Mouse (Mus musculus) layer of hippocampus, postnatal 10 days (tissue): Measurements from ENCODE around the gene Vmn2r8. TPM values are rescaled to one million over a fixed set of nuclear protein-coding genes. Genes with fewer than 3 reads are reported as not detected.
"Not testable (repeated sequence)": the region's sequence is repeated elsewhere in the genome, so short reads cannot be mapped to it uniquely, and the experiment has no call there.

Source experiments
- DNase-seq, 2 experiments: peaks; one replicate each; pipeline ENCODE4 v3.0.0; 2021; ENCODE audit warnings: low spot score in 2 of 2
- long read RNA-seq: library from polyadenylated mRNA; stranded (forward); transcript quantifications from one replicate; pipeline ENCODE4 v2.0.0, GENCODE M21; 2023
- total RNA-seq, 2 experiments: library from RNA; stranded (reverse); gene quantifications; 2 replicates each; pipeline ENCODE4 v1.2.3; 2021

Vmn2r8 gene
- total RNA-seq, result not detected
- long read RNA-seq, result 0 reads

DNA sequence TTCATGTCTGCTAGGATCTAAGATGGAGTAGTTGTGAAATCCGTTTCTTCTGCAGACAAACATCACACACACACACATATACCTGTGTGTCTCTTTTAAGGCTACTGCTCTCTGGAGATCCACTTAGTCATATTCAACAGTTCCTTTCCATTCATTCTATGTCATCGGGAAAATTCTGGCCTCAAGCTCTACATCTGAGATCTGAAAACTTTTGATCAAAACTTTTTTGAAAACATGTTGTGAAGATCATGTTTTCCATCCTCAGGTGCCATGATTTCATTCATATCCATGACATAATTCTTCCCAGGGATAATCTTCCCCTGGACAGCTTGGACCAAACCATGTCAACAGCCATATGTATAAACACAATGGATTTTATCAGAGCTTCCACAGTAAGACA is at the start of gene Vmn2r8:
Gene Vmn2r8, minus strand, starts transcription at position 101 of the 400 bp plus-strand sequence.
- DNase-seq, result not testable (repeated sequence)

DNA sequence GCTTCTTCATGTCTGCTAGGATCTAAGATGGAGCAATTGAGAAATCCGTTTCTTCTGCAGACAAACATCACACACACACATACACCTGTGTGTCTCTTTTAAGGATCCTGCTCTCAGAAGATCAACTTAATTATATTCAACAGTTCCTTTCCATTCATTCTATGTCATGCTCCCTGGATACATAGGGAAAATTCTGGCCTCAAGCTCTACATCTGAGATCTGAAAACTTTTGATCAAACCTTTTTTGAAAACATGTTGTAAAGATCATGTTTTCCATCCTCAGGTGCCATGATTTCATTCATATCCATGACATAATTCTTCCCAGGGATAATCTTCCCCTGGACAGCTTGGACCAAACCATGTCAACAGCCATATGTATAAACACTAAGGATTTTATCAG is 43.9 kb upstream of the Vmn2r8 start, which contains the start of gene Vmn2r9:
Gene Vmn2r9, minus strand, starts transcription at position 101 of the 400 bp plus-strand sequence.
- not testable (repeated sequence) for DNase-seq

DNA sequence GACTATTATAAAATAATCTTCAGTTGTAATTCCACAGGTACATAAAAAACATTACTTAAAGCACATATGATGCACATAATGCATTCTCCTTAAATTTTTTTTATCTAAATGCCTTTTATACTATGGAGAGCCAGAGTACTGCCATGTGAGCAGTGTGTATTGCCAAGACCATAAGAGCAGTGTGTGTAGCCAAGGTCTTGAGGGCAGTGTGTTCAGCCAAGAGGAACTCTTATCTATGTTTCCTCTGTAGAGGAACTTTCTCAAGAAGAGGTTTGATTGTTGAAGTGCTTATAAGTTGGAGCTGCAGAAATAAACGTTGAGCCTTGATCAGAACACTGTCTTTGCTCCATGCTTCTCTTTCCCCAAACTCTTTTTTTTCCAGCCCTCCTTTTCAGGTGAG is 40.8 kb upstream of the Vmn2r8 start:
- DNase-seq, result no peak

DNA sequence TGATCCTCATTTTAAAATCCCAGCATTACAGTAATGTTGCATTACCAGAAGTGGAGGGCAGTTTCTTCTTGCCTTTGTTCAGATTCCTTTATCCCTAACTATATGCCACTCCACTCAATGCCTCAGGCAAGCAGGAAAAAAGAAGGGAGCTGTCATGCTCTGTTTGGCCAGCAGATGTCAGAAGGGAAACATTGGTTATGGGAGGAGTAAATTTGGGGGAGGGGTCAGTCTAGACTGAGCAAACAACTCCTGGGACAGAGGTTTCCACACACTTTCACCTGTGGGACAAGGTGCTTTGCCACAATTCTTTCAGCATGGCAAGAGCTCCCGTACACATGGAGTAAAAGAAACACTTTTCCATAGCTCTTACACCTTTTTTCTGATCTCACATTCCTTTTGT is 27.5 kb upstream of the Vmn2r8 start:
- DNase-seq, result peak in 1 of 2 experiments; percentile 4

DNA sequence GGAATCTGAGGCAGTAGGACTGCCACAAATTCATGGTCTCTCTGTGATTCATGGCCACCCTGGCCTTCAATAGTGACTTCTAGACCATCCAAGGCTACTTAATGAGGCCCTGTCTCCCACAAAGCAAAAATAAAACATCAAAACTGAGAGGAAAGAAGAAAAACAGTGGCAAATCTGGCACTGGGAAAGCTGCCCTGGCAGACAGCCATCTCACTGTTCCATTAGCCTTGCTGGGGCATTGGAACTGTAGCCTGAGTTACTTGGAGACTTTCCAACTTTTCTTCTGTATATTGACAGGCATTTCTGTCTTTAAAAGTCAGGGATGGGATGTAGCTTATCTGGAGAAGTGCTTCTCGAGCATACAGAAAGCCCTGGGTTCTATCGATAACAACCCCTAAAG is 14.6 kb upstream of the Vmn2r8 start:
- DNase-seq, result peak in 1 of 2 experiments; percentile 10

DNA sequence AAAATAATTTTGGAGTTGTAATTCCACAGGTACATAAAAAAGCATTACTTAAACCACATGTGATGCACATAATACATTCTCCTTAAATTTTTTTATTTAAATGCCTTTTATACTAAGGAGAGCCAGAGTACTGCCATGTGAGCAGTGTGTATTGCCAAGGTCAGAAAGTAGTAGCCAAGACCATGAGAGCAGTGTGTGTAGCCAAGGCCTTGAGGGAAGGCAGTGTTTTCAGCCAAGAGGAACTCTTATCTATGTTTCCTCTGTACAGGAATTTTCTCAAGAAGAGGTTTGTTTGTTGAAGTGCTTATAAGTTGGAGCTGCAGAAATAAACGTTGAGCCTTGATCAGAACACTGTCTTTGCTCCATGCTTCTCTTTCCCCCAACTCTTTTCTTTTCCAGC is 5.0 kb downstream of the Vmn2r8 start:
- DNase-seq, result no peak

DNA sequence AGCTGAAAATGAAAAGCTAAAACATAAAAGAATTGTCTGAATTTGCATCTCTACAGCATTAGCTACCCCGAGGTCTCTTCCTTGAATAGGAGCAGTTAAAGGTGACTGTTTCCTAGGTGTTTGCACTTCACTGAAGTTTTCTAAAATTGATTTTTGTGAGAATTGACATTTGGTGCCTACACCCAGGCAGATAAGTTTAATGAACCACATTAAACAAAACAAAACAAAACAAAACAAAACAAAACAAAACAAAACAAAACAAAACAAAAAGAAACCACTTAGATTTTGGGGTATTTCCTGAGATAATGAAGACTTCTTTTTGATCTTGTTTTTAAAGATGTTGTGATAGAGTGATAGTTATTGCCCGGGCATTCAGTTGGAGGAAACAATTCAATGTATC is 13.4 kb downstream of the Vmn2r8 start, which contains the start of gene Tmed11:
Gene Tmed11, minus strand, starts transcription at position 101 of the 400 bp plus-strand sequence.
- not testable (repeated sequence) for DNase-seq

DNA sequence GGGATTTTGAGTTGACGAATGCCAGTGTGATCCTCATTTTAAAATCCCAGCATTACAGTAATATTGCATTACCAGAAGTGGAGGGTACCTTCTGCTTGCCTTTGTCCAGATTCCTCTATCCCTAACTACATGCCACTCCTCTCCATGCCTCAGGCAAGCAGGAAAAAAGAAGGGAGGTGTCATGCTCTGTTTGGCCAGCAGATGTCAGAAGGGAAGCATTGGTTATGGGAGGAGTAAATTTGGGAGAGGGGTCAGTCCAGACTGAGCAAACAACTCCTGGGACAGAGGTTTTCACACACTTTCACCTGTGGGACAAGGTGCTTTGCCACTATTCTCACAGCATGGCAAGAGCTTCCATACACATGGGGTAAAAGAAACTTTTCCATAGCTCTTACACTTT is 18.3 kb downstream of the Vmn2r8 start:
- peak; percentile 32 to 43 for DNase-seq

DNA sequence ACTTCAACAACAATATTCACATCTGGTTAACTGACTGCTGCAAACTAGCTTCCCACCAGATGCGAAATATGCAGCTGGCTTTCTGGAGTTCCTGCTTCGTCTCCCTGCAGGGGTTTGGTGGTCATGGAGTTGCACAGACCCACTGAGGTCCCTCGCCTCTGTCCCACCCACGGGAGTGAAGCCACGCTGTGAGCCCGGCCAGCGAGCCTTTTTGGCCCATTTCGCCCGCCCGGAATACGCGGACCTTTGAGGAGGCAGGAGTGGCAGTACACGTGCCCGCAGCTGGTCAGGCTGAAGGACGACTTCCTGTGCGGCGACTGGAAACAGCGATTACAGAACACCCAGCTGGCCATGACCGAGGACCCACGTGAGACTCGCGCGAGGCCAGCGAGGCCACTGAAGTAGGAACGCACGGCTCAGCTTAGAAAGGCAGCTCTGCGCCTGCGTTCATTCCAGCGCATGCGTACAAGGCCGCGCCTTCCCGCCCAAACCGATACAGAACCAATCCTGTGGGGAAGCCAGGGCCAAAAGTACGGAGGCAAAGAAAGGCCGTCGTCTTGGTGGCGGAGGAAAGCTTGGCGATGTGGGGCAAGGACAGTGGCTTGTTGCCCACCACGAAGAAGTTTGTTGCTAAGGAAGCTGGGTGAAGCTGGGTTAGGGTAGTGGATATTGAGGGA is 33.9 kb downstream of the Vmn2r8 start, which contains the start of gene Rnf212:
Gene Rnf212, minus strand, starts transcription at position 353 of the 677 bp plus-strand sequence.
- DNase-seq, result no peak

DNA sequence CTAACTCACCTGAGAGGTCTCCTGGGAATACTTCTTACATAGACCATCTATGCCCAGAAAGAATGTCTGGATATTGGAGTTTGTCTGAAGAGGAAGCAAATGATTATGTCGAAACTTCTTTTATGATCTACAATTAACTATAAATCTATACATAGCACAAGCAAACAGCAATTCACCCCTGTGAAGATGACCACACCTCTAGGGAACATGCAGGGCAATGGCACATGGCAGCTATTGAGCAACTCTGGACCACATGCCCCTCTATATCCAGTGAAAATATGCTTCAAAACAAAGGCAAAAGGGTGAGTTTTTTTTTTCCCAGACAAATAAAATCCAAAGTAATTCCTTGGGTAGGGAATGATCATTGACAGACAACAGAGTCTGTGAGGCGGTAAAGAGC is 48.6 kb downstream of the Vmn2r8 start:
- no peak for DNase-seq

DNA sequence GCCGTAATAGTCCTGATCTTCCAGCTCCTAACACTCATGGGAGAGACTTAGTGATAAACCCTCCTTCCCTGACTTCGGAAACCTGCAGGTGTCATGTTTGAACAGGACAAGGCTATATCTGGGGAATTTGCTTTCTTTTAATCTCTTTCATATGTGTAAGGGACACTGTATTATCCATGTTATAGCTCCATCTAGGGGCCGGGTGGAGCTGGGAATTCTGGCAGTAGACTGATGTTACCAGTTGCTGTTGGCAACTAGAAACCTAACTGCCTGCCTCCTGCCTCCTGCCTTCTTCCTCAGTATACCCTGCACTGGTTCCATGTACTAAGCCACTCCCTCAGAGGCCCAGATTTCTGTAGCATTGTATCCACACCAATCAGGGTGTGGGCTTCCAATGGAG is 50.3 kb downstream of the Vmn2r8 start:
- peak; percentile 23 to 35 for DNase-seq

DNA sequence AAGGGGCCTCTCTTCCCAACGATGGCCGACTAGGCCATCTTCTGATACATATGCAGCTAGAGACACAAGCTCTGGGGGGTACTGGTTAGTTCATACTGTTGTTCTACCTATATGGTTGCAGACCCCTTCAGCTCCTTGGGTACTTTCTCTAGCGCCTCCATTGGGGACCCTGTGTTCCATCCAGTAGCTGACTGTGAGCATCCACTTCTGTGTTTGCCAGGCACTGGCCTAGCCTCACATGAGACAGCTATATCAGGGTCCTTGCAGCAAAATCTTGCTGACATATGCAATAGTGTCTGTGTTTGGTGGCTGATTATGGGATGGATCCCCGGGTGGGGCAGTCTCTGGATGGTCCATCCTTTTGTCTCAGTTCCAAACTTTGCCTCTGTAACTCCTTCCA is 57.4 kb downstream of the Vmn2r8 start:
- not testable (repeated sequence) for DNase-seq

DNA sequence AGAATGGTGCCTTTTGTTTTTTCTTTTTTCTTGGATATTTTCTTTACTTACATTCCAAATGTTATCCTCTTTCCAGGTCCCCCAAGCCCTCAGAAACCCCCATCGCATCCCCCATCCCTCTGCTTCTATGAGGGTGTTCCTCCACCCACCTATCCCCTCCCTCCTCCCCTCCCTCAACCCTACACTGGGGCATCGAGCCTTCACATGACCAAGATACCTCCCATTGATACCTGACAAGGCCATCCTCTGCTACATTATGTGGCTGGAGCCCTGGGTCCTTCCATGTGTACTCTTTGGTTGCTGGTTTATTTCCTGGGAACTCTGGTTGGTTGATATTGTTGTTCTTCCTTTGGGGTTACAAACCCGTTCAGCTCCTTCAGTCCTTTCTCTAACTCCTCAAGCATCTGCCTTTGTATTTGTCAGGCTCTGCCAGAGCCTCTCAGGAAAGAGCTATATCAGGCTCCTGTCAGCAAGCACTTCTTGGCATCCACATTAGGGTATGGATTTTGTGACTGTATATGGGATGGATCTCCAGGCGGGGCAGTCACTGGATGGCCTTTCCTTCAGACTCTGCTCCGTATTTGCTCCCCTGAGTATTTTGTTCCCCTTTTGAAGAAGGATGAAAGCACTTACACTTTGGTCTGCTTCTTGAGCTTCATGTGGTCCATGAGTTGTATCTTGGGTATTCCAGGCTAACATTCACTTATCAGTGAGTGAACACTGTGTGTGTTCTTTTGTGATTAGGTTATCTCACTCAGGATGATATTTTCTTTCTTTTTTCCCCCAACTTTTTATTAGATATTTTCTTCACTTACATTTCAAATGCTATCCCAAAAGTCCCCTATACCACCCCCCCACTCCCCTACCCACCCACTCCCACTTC is 58.1 kb downstream of the Vmn2r8 start:
- DNase-seq, result no peak

DNA sequence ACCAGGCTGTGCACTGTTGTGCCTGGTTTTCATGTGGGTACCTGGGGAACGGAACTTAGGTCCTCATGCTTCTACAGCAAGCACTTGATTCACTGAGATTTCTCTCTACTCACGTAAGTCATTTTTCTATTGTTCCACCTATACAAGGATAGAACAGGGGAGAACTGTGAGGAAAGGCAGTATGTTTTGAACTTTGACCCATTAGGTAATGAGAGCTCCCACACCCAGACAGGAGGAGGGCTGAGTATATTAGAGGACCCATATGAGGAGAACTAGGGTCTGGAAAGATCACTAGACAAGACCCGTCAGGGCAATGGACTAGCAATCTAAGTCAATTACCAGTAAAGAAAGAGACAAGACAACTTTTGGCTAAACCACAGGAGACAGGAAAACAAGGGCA is 64.0 kb downstream of the Vmn2r8 start:
- no peak for DNase-seq

DNA sequence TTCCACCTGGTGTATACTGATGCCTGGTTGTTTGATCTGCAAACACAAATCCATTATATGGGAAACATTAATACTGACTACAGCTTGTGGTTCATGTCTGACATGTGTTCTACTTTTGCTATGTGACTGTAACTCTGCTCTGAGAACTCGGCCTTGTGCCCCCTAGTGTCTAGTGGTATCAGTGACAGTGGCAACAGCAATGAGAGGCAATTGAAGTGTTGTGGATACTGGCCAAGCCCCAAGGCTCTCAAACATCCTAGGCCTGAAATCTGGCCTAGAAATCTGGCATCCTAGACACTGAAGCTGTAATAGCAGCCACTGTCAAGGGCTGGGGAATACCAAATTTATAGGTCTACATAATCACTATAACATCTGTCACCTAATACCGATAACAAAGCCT is 64.8 kb downstream of the Vmn2r8 start:
- no peak for DNase-seq

DNA sequence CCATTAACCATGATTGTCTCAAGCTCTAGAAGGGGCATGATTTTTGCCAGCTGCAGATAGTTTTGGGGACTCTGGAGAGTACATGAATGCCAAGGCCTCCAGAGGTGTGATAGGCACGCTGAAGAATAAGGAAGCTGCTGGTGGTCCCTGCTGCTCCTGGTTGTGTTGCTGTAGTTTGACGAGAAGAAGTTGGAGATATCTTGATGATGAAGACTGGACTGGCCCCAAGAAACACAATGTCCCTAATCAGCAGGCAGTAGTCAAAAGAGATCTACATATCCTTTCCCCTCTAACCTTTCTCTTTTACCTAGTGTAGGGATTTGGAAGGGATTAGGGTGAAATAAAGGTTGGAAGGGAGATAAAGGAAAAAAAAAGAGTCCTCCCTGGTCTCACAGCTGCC is 66.1 kb downstream of the Vmn2r8 start:
- no peak for DNase-seq

DNA sequence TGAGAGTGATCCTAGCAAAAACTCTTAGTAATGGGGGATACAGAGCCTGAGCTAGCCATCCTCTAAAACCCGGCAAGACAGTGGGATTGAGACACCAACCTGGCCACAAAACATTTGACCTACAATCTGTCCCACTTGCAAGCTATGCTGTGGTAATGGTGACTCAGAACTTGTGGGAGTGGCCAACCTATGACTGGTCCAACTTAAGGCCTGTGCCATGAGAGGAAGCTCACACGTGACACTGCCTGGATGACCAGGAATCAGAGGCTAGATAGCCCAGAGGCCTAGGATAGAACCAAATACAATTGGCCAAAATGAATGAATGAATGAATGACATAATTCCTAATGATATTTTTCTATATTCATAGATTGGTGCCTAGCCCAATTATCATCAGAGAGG is 66.8 kb downstream of the Vmn2r8 start:
- DNase-seq, result no peak

Other genes starting within 250 kb of the Vmn2r8 start
- 10 to 100 TPM; 87.7 to 89.7 TPM for gene Gak, start 179.1 kb downstream of the Vmn2r8 start, total RNA-seq
- 10 to 100 TPM; 35.8 to 36.6 TPM for gene Tmem175, start 179.1 kb downstream of the Vmn2r8 start, total RNA-seq
- gene Idua, start 148.5 kb downstream of the Vmn2r8 start, total RNA-seq, result 1 to 10 TPM; 8.6 to 9.4 TPM
- gene Dgkq, start 139.2 kb downstream of the Vmn2r8 start, total RNA-seq, result 10 to 100 TPM; 56.4 to 61.2 TPM
- gene Slc26a1, start 133.3 kb downstream of the Vmn2r8 start, total RNA-seq, result 1 to 10 TPM; 2.6 to 3.2 TPM
- 10 to 100 TPM; 18.5 to 22.5 TPM for gene Fgfrl1, start 116.5 kb downstream of the Vmn2r8 start, total RNA-seq
- not detected for gene Rnf212, start 33.9 kb downstream of the Vmn2r8 start, total RNA-seq
- not detected for gene Tmed11, start 13.5 kb downstream of the Vmn2r8 start, total RNA-seq
- not detected for gene Vmn2r9, start 43.8 kb upstream of the Vmn2r8 start, total RNA-seq
- not detected for gene Vmn2r10, start 197.7 kb upstream of the Vmn2r8 start, total RNA-seq